Mouse (Mus musculus): ENCODE measurements around the gene Rcc1l. TPM values are rescaled to one million over a fixed set of nuclear protein-coding genes. Genes with fewer than 3 reads are reported as not detected.

The Rcc1l gene
- total RNA-seq, 1 experiment: 26.0 TPM

DNA sequence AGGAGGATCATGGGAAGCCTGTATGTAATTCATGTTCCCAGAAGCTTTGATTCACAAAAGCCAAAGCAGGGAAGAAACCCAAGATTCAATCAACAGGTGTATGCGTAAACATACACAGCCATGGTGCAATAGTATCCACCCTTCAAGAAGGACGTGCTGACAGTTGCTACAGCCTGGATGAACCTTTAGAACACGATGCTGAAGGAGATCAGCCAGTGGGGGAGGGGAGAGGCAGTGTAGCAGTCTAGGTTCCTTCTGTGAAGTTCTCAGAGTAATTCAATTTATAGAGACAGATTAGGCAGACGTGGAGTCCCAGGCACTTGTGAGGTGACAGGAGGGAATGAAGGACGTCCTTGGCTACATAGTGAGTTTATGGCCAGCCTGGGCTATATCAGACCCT is 61.6 kb downstream of the Rcc1l start:
- in situ Hi-C loops (cut with MboI; ENCODE audit: low sequenced_read_pairs in 2 of 2, unreplicated experiment in 2 of 2): no loop called here
- Histone ChIP-seq H3K4me3 (ENCODE audit: insufficient read depth in 1 of 2, low read depth in 1 of 2, low read length in 2 of 2, poor library complexity in 1 of 2, severe bottlenecking in 1 of 2) (no peak overlapping the region), H3K27ac (ENCODE audit: insufficient read depth, low read depth, low read length, poor library complexity, severe bottlenecking) (no peak overlapping the region), H3K9me3 (ENCODE audit: control insufficient read depth, insufficient read depth, low read depth, low read length) (no peaks in the 10 kb centered on the region), H3K4me1 (ENCODE audit: control insufficient read depth in 2 of 2, insufficient read depth in 2 of 2, low read length in 2 of 2, poor library complexity in 1 of 2) (peaks cover 0 to 8% of the 10 kb centered on the region in 2 experiments; a peak in 2 of 4 replicates), H3K9ac (ENCODE audit: insufficient read depth, low read depth, low read length, poor library complexity, severe bottlenecking) (no peak overlapping the region), H3K36me3 (ENCODE audit: control insufficient read depth, insufficient read depth, low read length, poor library complexity, severe bottlenecking) (no peaks in the 10 kb centered on the region)
- DNase-seq (ENCODE audit: low read depth, low spot score): no peak
- TF ChIP-seq ZNF384 (IDR thresholded peaks at IDR 0.05; ENCODE audit: low read depth, low read length) (no peak), MAFK (IDR thresholded peaks at IDR 0.05; ENCODE audit: insufficient read depth, low read depth, low read length) (no peak), HCFC1 (IDR thresholded peaks at IDR 0.05; ENCODE audit: borderline replicate concordance, insufficient read depth, low read length) (no peak), CHD2 (IDR thresholded peaks at IDR 0.05; ENCODE audit: low read depth, low read length) (no peak), ZC3H11A (IDR thresholded peaks at IDR 0.05; ENCODE audit: borderline replicate concordance, low read depth, low read length) (no peak)

DNA sequence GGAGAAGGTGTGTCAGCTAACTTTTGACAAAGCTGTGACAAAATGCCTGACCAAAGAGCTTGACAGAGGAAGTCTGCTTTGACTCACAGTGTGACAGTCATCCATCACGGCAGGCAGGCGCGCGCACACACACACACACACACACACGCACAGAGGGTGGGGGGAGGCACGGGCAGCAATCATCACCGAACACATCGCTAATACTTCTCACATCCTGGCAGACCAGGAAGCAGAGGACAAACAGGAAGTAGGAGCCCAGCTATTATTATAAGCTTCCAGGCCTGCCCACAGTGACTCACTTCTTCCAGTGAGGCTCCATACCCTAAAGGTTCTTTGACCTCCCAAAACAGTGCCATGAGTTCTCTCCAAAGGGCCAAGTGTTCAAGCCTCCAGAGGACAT is 70.7 kb downstream of the Rcc1l start:
- Histone ChIP-seq H3K36me3 (ENCODE audit: control insufficient read depth, insufficient read depth, low read length, poor library complexity, severe bottlenecking) (no peaks in the 10 kb centered on the region), H3K4me3 (ENCODE audit: insufficient read depth in 1 of 2, low read depth in 1 of 2, low read length in 2 of 2, poor library complexity in 1 of 2, severe bottlenecking in 1 of 2) (no peak overlapping the region), H3K9ac (ENCODE audit: insufficient read depth, low read depth, low read length, poor library complexity, severe bottlenecking) (no peak overlapping the region), H3K27ac (ENCODE audit: insufficient read depth, low read depth, low read length, poor library complexity, severe bottlenecking) (no peak overlapping the region), H3K9me3 (ENCODE audit: control insufficient read depth, insufficient read depth, low read depth, low read length) (no peaks in the 10 kb centered on the region), H3K4me1 (ENCODE audit: control insufficient read depth in 2 of 2, insufficient read depth in 2 of 2, low read length in 2 of 2, poor library complexity in 1 of 2) (peaks cover 0 to 8% of the 10 kb centered on the region in 2 experiments; a peak in 2 of 4 replicates)
- TF ChIP-seq ZNF384 (IDR thresholded peaks at IDR 0.05; ENCODE audit: low read depth, low read length) (no peak), ZC3H11A (IDR thresholded peaks at IDR 0.05; ENCODE audit: borderline replicate concordance, low read depth, low read length) (no peak), HCFC1 (IDR thresholded peaks at IDR 0.05; ENCODE audit: borderline replicate concordance, insufficient read depth, low read length) (no peak), CHD2 (IDR thresholded peaks at IDR 0.05; ENCODE audit: low read depth, low read length) (no peak), MAFK (IDR thresholded peaks at IDR 0.05; ENCODE audit: insufficient read depth, low read depth, low read length) (no peak)
- in situ Hi-C loops (cut with MboI; ENCODE audit: low sequenced_read_pairs in 2 of 2, unreplicated experiment in 2 of 2): no loop called here
- DNase-seq (ENCODE audit: low read depth, low spot score): no peak

DNA sequence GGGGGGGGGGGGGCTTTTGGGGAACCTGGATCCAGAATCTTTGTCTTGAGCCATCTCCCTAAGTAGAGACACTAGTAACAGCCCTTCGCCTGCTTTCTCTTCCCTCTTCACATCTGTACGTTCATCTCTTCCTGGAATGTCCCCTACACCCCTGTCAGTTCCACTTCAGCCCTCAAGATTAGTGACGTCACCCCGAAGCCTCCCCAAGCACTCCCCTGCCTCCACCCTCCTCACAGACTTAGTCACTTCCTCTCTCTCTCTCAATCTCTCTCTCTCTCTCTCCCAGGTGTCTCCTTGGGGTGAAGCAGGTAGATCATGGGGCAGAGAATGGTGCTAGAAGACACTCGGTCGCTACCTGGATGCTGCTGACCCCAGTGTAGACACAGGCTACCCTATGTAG is 73.9 kb downstream of the Rcc1l start:
- H3K9me3 ChIP-seq (ENCODE audit: control insufficient read depth, insufficient read depth, low read depth, low read length): no peaks in the 10 kb centered on the region
- no peak overlapping the region for H3K27ac ChIP-seq (ENCODE audit: insufficient read depth, low read depth, low read length, poor library complexity, severe bottlenecking)
- in situ Hi-C loops (cut with MboI; ENCODE audit: low sequenced_read_pairs in 2 of 2, unreplicated experiment in 2 of 2): no loop called here
- no peaks in the 10 kb centered on the region for H3K36me3 ChIP-seq (ENCODE audit: control insufficient read depth, insufficient read depth, low read length, poor library complexity, severe bottlenecking)
- no peak for DNase-seq (ENCODE audit: low read depth, low spot score)
- H3K9ac ChIP-seq (ENCODE audit: insufficient read depth, low read depth, low read length, poor library complexity, severe bottlenecking): no peak overlapping the region
- H3K4me1 ChIP-seq (ENCODE audit: control insufficient read depth in 2 of 2, insufficient read depth in 2 of 2, low read length in 2 of 2, poor library complexity in 1 of 2): peaks cover 0 to 13% of the 10 kb centered on the region in 2 experiments; a peak in 2 of 4 replicates
- no peak for TF ChIP-seq CHD2 (IDR thresholded peaks at IDR 0.05; ENCODE audit: low read depth, low read length)
- no peak overlapping the region for H3K4me3 ChIP-seq (ENCODE audit: insufficient read depth in 1 of 2, low read depth in 1 of 2, low read length in 2 of 2, poor library complexity in 1 of 2, severe bottlenecking in 1 of 2)

DNA sequence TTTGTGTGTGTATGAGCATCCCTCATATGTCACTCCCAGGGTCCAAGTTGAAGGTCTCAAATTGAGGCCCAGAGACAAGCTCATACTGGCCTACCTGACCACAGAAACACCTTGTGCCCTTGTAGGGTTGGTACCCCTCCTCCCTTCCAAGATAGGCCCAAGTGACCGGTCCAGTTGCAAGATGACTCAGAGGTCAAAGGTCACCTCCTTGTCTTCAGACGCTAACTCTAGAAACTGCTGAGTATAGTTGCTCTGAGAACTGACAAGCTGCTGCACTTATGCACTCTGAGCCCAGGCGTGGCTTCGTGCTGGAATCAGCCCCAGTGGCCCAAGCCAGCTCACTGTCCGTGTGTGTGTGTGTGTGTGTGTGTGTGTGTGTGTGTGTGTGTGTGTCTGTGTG is 74.7 kb downstream of the Rcc1l start:
- DNase-seq (ENCODE audit: low read depth, low spot score): no peak
- H3K9me3 ChIP-seq (ENCODE audit: control insufficient read depth, insufficient read depth, low read depth, low read length): no peaks in the 10 kb centered on the region
- in situ Hi-C loops (cut with MboI; ENCODE audit: low sequenced_read_pairs in 2 of 2, unreplicated experiment in 2 of 2): no loop called here
- no peak overlapping the region for H3K27ac ChIP-seq (ENCODE audit: insufficient read depth, low read depth, low read length, poor library complexity, severe bottlenecking)
- TF ChIP-seq MAFK (IDR thresholded peaks at IDR 0.05; ENCODE audit: insufficient read depth, low read depth, low read length) (no peak), HCFC1 (IDR thresholded peaks at IDR 0.05; ENCODE audit: borderline replicate concordance, insufficient read depth, low read length) (no peak), ZNF384 (IDR thresholded peaks at IDR 0.05; ENCODE audit: low read depth, low read length) (no peak), ZC3H11A (IDR thresholded peaks at IDR 0.05; ENCODE audit: borderline replicate concordance, low read depth, low read length) (no peak), CHD2 (IDR thresholded peaks at IDR 0.05; ENCODE audit: low read depth, low read length) (no peak)
- H3K9ac ChIP-seq (ENCODE audit: insufficient read depth, low read depth, low read length, poor library complexity, severe bottlenecking): no peak overlapping the region
- H3K36me3 ChIP-seq (ENCODE audit: control insufficient read depth, insufficient read depth, low read length, poor library complexity, severe bottlenecking): no peaks in the 10 kb centered on the region
- H3K4me3 ChIP-seq (ENCODE audit: insufficient read depth in 1 of 2, low read depth in 1 of 2, low read length in 2 of 2, poor library complexity in 1 of 2, severe bottlenecking in 1 of 2): no peak overlapping the region
- H3K4me1 ChIP-seq (ENCODE audit: control insufficient read depth in 2 of 2, insufficient read depth in 2 of 2, low read length in 2 of 2, poor library complexity in 1 of 2): peaks cover 0 to 13% of the 10 kb centered on the region in 2 experiments; a peak in 2 of 4 replicates

DNA sequence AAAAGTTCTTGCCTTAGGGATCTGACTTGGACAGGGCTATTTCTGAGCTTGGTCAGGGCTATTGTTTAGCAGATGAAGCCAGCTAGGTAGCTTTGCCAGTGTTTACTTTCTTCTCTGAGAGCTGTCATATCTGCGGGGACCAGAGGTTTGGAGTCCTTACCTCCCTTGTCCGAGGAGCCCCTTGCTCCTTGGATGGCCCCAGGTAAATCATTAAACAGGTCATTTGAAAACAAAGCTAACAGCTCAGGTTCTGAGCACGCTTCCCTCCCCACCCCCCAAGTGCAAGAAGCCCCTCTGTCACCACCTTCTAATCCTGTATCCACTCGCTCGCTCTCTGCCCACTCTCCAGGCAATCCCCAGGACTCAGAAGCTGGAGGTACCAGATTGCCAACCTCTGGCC is 75.3 kb downstream of the Rcc1l start:
- no peak overlapping the region for H3K27ac ChIP-seq (ENCODE audit: insufficient read depth, low read depth, low read length, poor library complexity, severe bottlenecking)
- no peaks in the 10 kb centered on the region for H3K9me3 ChIP-seq (ENCODE audit: control insufficient read depth, insufficient read depth, low read depth, low read length)
- TF ChIP-seq ZC3H11A (IDR thresholded peaks at IDR 0.05; ENCODE audit: borderline replicate concordance, low read depth, low read length): no peak
- no peak for TF ChIP-seq HCFC1 (IDR thresholded peaks at IDR 0.05; ENCODE audit: borderline replicate concordance, insufficient read depth, low read length)
- no peak for TF ChIP-seq MAFK (IDR thresholded peaks at IDR 0.05; ENCODE audit: insufficient read depth, low read depth, low read length)
- peaks cover 0 to 13% of the 10 kb centered on the region in 2 experiments; a peak in 2 of 4 replicates for H3K4me1 ChIP-seq (ENCODE audit: control insufficient read depth in 2 of 2, insufficient read depth in 2 of 2, low read length in 2 of 2, poor library complexity in 1 of 2)
- H3K4me3 ChIP-seq (ENCODE audit: insufficient read depth in 1 of 2, low read depth in 1 of 2, low read length in 2 of 2, poor library complexity in 1 of 2, severe bottlenecking in 1 of 2): no peak overlapping the region
- in situ Hi-C loops (cut with MboI; ENCODE audit: low sequenced_read_pairs in 2 of 2, unreplicated experiment in 2 of 2): no loop called here
- no peaks in the 10 kb centered on the region for H3K36me3 ChIP-seq (ENCODE audit: control insufficient read depth, insufficient read depth, low read length, poor library complexity, severe bottlenecking)
- H3K9ac ChIP-seq (ENCODE audit: insufficient read depth, low read depth, low read length, poor library complexity, severe bottlenecking): no peak overlapping the region
- DNase-seq (ENCODE audit: low read depth, low spot score): no peak
